Mouse (Mus musculus) layer of hippocampus, adult 8-10 months (tissue): Measurements from ENCODE around the gene Ppp1r10. TPM values are rescaled to one million over a fixed set of nuclear protein-coding genes. Genes with fewer than 3 reads are reported as not detected.
"Not testable (repeated sequence)": the region's sequence is repeated elsewhere in the genome, so short reads cannot be mapped to it uniquely, and the experiment has no call there.

ENCODE experiments used
- DNase-seq, 2 experiments: peaks; one replicate each; pipeline ENCODE4 v3.0.0; 2022; ENCODE audit warnings: low spot score in 2 of 2
- total RNA-seq, 4 experiments: library from RNA; stranded (reverse); gene quantifications; 2 replicates each; pipeline ENCODE4 v1.2.4; 2022

The Ppp1r10 gene
- total RNA-seq, 4 experiments from 2014 or later = 71.6 to 79.8 (median 74.6) TPM

DNA sequence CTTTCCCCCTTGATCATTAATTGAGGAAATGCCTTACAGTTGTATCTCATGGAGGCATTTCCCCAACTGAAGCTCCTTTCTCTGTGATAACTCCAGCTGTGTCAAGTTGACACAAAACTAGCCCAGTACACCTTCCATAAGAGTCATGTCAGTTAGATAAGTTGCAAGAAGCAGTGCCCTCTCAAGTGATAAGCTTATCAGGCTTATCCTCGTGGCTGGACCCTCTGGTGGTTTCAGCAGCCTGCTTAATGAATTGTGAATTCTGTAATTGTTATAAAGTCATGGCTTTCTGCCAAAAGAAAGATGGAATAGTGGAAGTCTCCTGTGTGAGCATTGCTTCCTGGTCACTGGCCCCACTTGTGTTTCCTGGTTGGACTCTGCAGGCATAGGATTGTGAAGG lies 11.2 kb downstream of the Ppp1r10 start:
- no peak for DNase-seq

- DNase-seq = no peak
These were observed 13.3 kb downstream of the Ppp1r10 start for GRCm38 (mm10) chr17:35929534-35929933.

- no peak for DNase-seq
These were observed 14.4 kb downstream of the Ppp1r10 start for GRCm38 (mm10) chr17:35930627-35931026.

GRCm38 (mm10) chr17:35932608-35933007 lies 16.4 kb downstream of the Ppp1r10 start:
- no peak for DNase-seq

GRCm38 (mm10) chr17:35935763-35936162 lies 19.5 kb downstream of the Ppp1r10 start:
- not testable (repeated sequence) for DNase-seq

GRCm38 (mm10) chr17:35937700-35938348 lies 21.6 kb downstream of the Ppp1r10 start:
- DNase-seq = no peak

DNA sequence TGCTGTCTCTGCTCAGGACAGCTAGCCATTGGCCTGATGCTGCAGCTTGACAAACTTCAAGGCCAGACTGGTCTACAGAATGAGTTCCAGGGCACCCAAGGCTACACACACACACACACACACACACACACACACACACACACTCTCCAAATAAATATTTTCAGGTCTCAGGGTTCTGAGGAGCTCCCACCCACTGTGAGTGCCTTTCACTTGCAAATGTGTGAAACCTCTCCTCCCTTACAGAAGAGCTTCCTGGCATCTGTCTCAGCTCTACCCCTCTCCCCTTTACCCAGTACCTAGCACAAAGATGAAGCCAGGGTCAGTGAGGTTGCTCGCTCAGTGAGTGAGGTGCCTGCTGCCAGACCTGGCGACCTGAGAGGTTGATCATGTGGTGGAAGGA lies 22.9 kb downstream of the Ppp1r10 start:
- DNase-seq = no peak

GRCm38 (mm10) chr17:35939941-35940340 lies 23.7 kb downstream of the Ppp1r10 start:
- no peak for DNase-seq

DNA sequence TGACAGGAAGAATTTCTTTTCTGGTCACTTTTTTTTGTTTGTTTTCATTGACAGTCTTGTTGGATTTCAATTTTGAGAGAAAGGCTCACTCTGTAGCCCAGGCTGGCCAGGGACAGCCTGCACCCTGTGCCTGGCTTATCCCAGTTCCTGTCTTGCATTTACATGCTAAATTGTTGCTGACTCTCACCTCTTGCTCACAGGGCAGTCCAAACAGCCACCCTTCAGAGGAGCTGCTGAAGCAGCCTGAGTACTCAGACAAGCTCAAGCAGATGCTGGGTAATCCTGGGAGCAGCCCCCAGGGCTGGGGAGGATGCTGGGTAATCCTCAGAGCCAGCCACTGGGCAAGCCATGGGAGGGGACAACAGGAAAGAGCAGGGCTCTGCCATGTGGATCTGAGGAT lies 34.7 kb downstream of the Ppp1r10 start:
- DNase-seq = not testable (repeated sequence)

DNA sequence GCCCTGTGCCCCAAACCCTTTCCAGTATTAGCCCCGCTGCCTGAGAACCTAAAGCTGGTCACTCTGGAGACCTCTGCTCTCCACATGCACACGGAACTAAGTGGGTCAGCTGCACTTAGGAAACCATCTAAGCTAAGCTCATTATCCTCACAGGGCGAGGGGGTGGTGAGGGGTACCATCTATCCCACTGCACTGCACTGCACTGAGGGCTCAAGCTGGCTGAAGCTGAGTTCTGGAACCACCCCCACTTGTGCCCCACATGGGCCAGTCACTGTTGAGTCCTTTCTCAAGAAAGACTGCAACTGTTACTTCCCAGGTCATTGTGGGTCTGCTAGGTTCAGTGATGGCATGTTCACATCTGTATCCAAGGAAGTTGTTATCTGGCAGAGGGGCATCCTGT lies 36.3 kb downstream of the Ppp1r10 start:
- not testable (repeated sequence) for DNase-seq

GRCm38 (mm10) chr17:35954665-35955064 lies 38.4 kb downstream of the Ppp1r10 start:
- DNase-seq = no peak

DNA sequence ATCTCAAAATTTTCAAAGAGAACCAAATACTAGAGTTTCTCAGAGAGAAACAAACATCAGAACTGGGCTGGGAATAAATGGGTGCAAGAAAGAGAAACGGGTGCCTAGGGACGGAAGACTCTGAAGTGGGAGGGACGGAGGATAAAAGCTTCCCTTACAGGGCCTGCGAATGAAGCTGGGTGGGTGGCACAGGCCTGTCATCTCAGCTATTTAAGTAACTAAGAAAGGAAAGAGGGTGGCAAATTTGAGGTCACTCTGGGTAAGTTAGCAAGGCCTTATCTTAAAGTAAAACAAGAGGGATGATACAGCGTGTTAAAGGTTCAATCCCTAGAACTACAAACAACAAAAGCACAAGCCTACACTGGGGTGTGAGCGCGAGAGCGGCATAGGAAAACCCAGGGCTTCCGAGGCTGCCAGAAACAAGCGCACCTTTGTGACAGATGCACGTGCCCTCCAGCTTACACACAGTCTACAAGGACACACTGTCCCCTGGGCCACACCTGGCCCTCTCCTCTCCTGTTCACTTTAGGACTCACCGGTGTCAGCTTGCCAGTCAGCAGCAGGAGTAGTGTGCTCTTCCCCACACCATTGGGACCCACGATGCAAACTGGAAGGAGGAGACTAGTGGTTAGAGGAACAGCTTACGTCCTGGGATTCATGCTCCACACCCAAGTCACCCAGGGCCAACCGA lies 42.4 kb downstream of the Ppp1r10 start:
- DNase-seq = no peak

- no peak for DNase-seq
These were observed 47.0 kb downstream of the Ppp1r10 start for GRCm38 (mm10) chr17:35963279-35963678.

- no peak for DNase-seq
These were observed 51.4 kb downstream of the Ppp1r10 start for GRCm38 (mm10) chr17:35967621-35968020.

DNA sequence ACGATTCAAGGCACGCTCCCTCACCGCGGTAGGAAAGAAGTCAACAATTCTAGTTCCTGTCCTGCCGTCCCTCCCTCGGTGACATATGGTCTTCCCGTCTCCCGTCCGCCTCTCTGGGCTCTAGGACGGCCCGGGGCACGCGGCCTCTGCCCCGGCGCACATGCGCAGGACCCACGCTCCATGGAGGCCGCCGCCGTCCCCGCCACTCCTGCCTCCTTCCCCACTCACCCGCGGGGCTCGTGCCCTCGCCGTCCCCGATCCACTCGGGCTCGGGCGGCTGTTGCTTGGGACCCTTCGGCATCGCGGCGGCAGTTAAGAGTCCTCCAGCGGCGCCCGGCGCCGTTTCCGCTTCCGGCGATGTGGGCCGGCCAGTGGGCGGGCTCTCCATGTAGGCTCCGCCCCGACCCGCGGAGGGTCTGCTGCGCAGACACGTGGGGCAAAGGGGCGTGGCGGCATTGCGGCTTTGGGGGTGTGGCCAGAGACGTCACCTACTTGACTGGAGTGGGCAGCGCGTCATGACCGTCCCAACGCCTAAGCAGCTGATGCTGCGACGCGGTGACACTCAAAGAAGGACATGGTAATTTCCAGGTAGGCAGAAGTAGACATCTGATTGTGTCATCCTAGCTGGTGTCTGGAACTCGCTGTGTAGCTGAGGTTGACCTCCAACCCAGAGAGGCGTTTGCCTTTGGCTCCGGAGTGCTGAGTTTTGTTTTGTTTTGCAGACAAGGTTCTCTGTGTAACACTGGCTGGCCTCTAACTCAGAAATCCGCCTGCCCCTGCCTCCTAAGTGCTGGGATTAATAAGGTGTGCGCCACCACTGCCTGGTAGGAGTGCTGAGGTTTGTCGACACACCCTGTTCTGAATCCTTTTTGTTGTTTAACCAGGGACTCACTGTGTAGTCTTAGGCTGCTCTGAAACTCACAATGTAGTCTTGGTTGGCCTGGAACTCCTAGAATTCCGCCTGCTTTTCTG lies 53.5 kb downstream of the Ppp1r10 start, which contains the start of gene Abcf1:
Gene Abcf1, minus strand, starts transcription at position 344 of the 972 bp plus-strand sequence.
- peak; percentile 97 for DNase-seq

DNA sequence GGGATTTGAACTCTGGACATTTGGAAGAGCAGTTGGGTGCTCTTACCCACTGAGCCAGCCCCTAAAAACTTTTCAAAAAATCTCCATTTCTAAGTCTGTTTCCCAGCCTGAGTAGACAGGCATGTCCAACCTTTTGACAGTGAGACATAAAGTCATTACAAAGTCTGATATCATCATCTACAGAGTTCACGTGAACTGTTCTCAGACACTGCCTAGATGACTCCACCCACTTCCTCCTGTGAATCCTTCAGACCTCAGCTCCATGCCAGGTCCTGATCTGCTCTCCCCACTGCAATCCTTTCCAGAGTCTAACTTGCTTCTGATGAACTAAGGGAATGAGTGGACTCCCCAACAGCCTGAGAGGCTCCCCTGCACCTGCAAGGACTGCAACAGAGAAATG lies 55.9 kb downstream of the Ppp1r10 start:
- no peak for DNase-seq

GRCm38 (mm10) chr17:35978811-35979400 lies 62.7 kb downstream of the Ppp1r10 start:
- no peak for DNase-seq

DNA sequence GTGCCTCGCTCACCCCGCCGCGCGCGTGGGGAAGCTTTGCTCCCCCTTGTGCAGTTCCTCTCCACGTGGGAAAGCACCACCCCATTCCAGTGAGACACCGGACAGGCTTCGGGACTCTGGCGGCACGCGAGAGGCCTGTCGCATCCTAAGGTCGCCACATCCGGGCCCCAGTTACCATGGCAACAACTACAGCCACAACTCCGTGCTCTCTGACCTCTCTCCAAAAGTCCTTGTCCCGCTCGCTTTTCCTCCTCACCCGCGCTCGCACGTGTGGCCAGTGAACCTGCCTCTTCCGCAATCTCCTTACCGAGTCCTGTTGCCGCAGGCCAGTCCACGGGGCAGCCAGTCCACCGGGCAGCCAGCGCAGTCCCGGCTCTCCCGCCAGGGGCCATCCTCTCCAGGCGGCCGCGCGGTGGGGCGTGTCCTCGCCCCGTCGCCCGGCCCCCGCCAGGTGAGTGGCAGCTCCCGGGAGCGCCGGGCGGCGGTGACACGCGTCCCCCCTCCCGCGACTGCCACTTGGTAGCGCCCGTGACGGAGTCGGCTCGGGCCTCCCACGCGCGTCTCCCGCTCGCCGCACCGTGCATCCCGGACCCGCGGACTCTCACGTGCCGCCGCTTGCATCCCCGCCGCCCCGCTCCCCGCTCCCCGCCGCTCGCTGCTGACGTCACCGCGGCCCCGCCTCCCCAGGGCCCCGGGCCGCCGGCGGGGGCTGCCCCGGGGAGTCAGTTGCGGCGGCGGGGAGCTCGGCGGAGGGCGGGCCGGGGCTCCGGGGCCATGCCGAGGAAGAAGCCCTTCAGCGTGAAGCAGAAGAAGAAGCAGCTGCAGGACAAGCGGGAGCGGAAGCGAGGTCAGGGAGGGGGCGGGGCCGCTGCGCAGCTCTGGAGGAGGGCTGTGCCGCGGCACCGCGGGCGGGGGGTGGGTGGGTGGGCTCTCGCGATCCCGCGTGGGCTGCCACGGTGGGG lies 63.4 kb downstream of the Ppp1r10 start, which contains the start of the genes Gnl1 and Prr3:
Gene Gnl1, plus strand, starts transcription at position 451 of the 962 bp plus-strand sequence.
Gene Prr3, minus strand, starts transcription at position 836 of the 962 bp plus-strand sequence.
- peak; percentile 91 to 94 for DNase-seq

- DNase-seq = peak in 1 of 2 experiments; percentile 43
These were observed 64.1 kb downstream of the Ppp1r10 start for GRCm38 (mm10) chr17:35980363-35980754.

DNA sequence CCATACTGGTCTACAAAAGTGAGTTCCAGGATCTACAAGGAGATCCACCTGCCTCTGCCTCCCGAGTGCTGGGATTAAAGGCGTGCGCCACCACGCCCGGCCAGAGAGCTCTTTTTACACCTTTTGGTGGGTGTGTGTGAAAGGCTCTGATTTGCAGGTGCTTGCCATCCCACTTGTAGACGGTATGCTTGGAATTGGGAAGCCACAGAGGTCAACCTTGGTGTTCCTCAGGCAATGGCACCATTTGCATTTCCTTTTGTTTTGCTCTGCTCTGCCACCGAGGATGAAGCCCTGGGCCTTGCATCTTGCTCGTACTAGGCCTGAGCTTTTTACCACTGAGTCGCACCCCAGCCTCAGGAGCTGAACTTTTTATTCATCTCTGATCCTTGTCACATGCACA lies 65.5 kb downstream of the Ppp1r10 start:
- DNase-seq = no peak
